Mouse (Mus musculus) hindbrain, embryonic 15.5 days (tissue): Measurements from ENCODE around the gene Il1rapl1. TPM values are rescaled to one million over a fixed set of nuclear protein-coding genes. Genes with fewer than 3 reads are reported as not detected.

Experiments
- ATAC-seq: fragments of 200-750 bp; cut with Nextera tagmentation; 2 replicates; pipeline ENCODE4 v1.8.0; 2017; ENCODE audit warnings: low read depth, moderate number of reproducible peaks, moderate TSS enrichment; ENCODE audit not compliant: low FRiP score
- H3K27ac ChIP-seq: fragments of 300-500 bp; sonication (generic); replicated peaks from 2 replicates; pipeline ENCODE4 v1.5.1; 2015; ENCODE audit warnings: mild to moderate bottlenecking, inconsistent platforms
- H3K27me3 ChIP-seq: fragments of 300-500 bp; sonication (generic); 2 replicates; pipeline ENCODE4 v1.6.1; 2015; ENCODE audit warnings: control low read depth, inconsistent platforms
- H3K36me3 ChIP-seq: fragments of 300-500 bp; sonication (generic); 2 replicates; pipeline ENCODE4 v1.6.1; 2015; ENCODE audit warnings: control low read depth, inconsistent platforms
- H3K4me1 ChIP-seq: fragments of 300-500 bp; sonication (generic); replicated peaks from 2 replicates; pipeline ENCODE4 v1.6.1; 2015; ENCODE audit warnings: control low read depth, inconsistent platforms
- H3K4me2 ChIP-seq: fragments of 300-500 bp; sonication (generic); 2 replicates; pipeline ENCODE4 v1.6.1; 2015; ENCODE audit warnings: moderate library complexity, mild to moderate bottlenecking, inconsistent platforms
- H3K4me3 ChIP-seq: fragments of 300-500 bp; sonication (generic); 2 replicates; pipeline ENCODE4 v1.5.1; 2015; ENCODE audit warnings: mild to moderate bottlenecking, inconsistent platforms
- H3K9ac ChIP-seq: fragments of 300-500 bp; sonication (generic); 2 replicates; pipeline ENCODE4 v1.6.1; 2015; ENCODE audit warnings: inconsistent platforms
- H3K9me3 ChIP-seq: fragments of 300-500 bp; sonication (generic); 2 replicates; pipeline ENCODE4 v1.6.1; 2016; ENCODE audit warnings: control low read depth, inconsistent platforms
- WGBS: fragments of 180-500 bp; shearing (Covaris S2); methylation state at CpG from one replicate; pipeline ENCODE4 v1.1.7; 2015; 5-methylcytosine and 5-hydroxymethylcytosine counted together
- polyA plus RNA-seq: library from polyadenylated mRNA; unstranded; fragments of >200 nt; fragmentation: Nextera tagmentation; extraction: Ambion mirVana; gene quantifications from 2 replicates; pipeline ENCODE4 v1.2.1, GENCODE M21; 2015

Il1rapl1 gene
- 4.1 and 4.7 TPM in 2 replicates for polyA plus RNA-seq

DNA sequence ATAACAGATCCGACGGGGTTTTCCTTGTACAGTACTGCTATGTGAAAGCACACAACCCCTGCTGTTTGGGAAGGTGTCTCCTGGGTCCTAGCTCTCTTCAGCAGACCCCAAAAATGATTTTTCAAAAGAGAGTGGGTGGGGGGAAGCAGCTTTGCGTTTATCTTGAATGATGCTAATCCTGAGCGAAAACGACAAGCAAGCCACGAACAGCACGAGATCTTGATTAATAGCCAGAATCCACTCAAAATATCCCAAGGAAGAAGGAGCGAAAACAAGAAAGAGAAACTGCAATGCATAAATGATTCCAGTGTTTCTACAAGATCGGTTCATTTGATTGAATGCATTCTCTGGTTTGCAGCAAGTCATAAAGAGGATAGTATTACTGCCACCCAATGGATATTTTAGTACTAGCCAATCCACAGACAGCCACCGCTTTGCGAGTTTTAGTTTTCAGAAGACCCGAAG lies at the start of gene Il1rapl1:
Gene Il1rapl1 (minus strand): TSS at position 37 of the 465 bp plus-strand sequence.
- ATAC-seq = peak; percentile 82
- Histone ChIP-seq H3K9ac (peak within 1 kb of the TSS; percentile 38), H3K36me3 (no peaks in the 10 kb centered on the region), H3K27ac (peak within 1 kb of the TSS; percentile 74), H3K27me3 (no peaks in the 10 kb centered on the region), H3K4me2 (peak within 1 kb of the TSS; percentile 55), H3K4me1 (no peaks in the 10 kb centered on the region), H3K9me3 (no peaks in the 10 kb centered on the region), H3K4me3 (peak within 1 kb of the TSS; percentile 47)
- WGBS = 20% methylated on average over 12 of the region's 12 CpGs

DNA sequence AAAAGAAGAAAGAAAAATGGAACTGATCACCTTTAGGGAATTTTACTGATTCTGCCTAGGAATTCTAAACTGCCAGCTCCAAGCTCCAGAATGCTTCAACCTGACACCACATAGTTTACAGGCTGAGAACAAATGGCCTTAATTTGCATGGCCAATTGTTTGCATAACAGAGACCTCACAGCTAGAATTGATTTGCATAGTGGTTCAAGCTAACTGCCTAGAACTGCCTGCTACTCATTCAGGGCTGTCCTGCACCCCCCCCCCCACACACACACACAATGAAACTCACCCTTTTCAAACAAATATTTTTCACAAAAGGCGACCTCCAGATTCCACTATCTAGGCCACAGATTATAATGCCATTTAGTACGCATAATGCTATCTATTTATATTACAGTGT lies 42.6 kb upstream of the Il1rapl1 start:
- 19% methylated on average over 2 of the region's 2 CpGs for WGBS
- H3K36me3 ChIP-seq = no peaks in the 10 kb centered on the region
- H3K9me3 ChIP-seq = no peaks in the 10 kb centered on the region
- H3K4me3 ChIP-seq = no peak overlapping the region
- H3K27ac ChIP-seq = no peak overlapping the region
- H3K27me3 ChIP-seq = no peaks in the 10 kb centered on the region
- no peak overlapping the region for H3K4me2 ChIP-seq
- no peaks in the 10 kb centered on the region for H3K4me1 ChIP-seq
- no peak for ATAC-seq
- no peak overlapping the region for H3K9ac ChIP-seq

DNA sequence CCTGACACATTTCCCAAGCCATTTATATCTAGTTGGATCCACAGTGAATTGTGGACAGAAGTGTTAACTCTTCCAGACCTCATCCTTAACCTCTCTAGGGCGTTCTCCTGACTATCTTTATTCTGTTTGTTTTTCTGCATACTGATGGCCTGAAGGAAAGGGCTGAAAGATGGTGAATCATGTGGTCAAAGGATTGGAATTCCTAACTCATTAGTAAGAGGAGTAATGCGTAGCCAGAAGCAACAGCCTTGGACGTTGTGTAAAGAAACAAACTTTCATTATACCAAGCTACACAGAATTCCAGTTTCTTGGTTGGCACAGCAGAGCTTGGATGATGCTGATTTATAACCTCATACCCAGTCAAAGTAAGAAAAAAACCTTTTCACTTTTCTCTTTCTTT lies 10.2 kb upstream of the Il1rapl1 start:
- Histone ChIP-seq H3K27ac (no peak overlapping the region), H3K4me2 (no peak overlapping the region), H3K36me3 (no peaks in the 10 kb centered on the region), H3K27me3 (no peaks in the 10 kb centered on the region), H3K4me1 (no peaks in the 10 kb centered on the region), H3K4me3 (no peak overlapping the region), H3K9ac (no peak overlapping the region), H3K9me3 (no peaks in the 10 kb centered on the region)
- ATAC-seq = no peak
- 76% methylated on average over 3 of the region's 3 CpGs for WGBS

DNA sequence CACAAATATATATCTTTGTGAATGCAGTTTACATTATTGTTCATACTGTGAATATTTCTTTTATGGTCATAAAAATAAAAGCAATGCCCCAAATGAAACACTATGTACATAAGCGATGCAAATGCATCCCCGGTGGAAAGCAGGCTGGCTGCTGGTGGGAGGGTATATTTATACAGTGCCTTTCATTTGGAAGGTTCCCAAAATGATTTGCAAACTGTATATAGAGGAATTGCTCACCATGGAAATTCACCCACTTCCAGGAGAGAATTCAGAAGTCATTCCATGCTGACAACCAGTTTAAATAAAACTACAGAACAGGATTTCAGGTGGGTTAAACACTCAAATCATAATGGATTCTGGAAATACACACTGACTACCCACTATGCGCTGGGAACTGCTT lies 4.6 kb upstream of the Il1rapl1 start:
- no peak overlapping the region for H3K4me2 ChIP-seq
- no peaks in the 10 kb centered on the region for H3K9me3 ChIP-seq
- 71% methylated on average over 3 of the region's 3 CpGs for WGBS
- no peaks in the 10 kb centered on the region for H3K36me3 ChIP-seq
- no peak overlapping the region for H3K4me3 ChIP-seq
- H3K9ac ChIP-seq = no peak overlapping the region
- ATAC-seq = no peak
- H3K4me1 ChIP-seq = no peaks in the 10 kb centered on the region
- no peaks in the 10 kb centered on the region for H3K27me3 ChIP-seq
- no peak overlapping the region for H3K27ac ChIP-seq

DNA sequence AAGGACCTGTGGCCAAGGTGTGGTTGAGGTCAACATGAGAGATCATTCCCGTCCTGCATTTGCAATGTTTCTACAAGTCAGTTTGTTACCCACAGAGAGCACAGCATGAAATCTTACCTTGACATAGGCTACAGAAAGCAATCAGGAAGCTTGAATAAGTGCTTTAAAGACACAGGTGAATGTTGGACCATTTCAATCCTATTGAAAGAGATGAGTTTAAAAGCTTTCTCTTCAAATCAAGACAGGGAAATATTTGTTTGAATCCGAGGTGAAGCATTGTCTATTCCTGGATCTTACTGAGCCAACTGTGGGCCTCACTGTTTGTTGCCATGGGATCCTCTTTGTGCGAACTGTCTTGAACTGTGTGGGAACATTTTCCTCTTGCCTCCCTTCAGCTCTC lies 2.4 kb upstream of the Il1rapl1 start:
- no peaks in the 10 kb centered on the region for H3K27me3 ChIP-seq
- H3K27ac ChIP-seq = no peak overlapping the region
- no peaks in the 10 kb centered on the region for H3K9me3 ChIP-seq
- 36% methylated on average over 3 of the region's 3 CpGs for WGBS
- no peaks in the 10 kb centered on the region for H3K36me3 ChIP-seq
- no peak overlapping the region for H3K9ac ChIP-seq
- no peak overlapping the region for H3K4me2 ChIP-seq
- H3K4me3 ChIP-seq = no peak overlapping the region
- H3K4me1 ChIP-seq = no peaks in the 10 kb centered on the region
- no peak for ATAC-seq

DNA sequence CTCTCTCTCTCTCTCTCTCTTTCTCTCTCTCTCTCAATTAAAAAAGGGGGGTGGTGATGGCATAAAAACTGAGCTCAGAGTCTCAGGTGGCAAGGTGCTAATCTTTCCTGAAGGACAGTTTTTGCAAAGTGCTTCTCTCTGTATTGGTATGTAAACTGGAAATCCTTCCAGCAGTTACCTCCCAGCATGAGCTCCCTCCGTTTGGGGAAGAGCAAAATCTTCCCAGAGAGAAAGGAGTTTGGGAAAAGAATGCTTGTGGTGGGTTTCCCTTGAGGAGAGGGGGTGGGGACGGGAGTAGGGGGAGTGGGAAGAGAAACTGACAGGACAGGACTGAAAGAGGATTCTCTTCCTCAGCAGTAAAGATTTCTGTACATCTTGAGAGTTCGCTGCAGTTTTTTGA lies 881 bp upstream of the Il1rapl1 start:
- peak overlapping the region; percentile 47 for H3K4me3 ChIP-seq
- H3K4me2 ChIP-seq = peak overlapping the region; percentile 55
- no peaks in the 10 kb centered on the region for H3K27me3 ChIP-seq
- H3K27ac ChIP-seq = no peak overlapping the region
- no peaks in the 10 kb centered on the region for H3K4me1 ChIP-seq
- no peaks in the 10 kb centered on the region for H3K9me3 ChIP-seq
- H3K36me3 ChIP-seq = no peaks in the 10 kb centered on the region
- H3K9ac ChIP-seq = no peak overlapping the region
- WGBS = 7% methylated on average over 3 of the region's 3 CpGs
- ATAC-seq = no peak

DNA sequence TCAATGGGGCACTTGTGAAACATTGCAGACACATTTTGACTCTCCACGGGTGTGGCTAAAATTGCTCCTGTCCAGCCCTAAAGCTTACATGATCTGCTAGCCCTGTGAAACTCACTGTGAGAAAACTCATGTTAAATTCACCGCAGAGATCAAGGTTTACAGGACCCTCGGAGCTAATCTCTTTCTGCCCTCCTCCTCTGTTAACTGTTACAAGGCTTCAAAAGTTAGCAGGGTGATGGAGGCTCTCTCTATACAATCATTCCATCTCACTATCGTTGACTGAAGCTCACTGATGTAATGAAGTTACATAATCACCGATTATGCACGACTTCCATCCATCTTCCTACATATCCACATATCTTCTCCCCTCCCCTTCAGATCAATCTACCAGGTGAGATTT lies 1.9 kb downstream of the Il1rapl1 start:
- Histone ChIP-seq H3K4me2 (peak overlapping the region; percentile 55), H3K9ac (peak overlapping the region; percentile 27; the same call in 1 of the 2 replicates), H3K27ac (no peak overlapping the region), H3K36me3 (no peaks in the 10 kb centered on the region), H3K4me1 (no peaks in the 10 kb centered on the region), H3K4me3 (peak overlapping the region; percentile 47), H3K9me3 (no peaks in the 10 kb centered on the region), H3K27me3 (no peaks in the 10 kb centered on the region)
- WGBS = 57% methylated on average over 6 of the region's 6 CpGs
- no peak for ATAC-seq

DNA sequence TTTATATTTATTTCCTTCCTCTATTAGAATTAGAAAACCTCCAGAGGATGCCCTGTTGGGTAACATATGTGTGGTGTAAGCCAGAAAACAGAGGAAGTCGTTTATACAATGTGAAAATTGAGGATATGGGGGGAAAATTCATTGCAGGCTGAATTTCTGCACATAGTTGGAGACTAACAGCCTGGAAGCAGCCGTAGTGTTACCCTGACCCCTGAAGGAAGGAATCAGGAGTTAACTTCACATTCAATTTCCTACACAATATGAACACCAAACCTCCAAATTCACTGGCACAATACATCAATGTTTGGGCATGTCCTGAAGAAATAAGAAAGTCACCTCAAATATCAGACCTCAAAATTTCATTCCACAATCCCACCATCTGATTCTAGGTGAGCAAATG lies 3.2 kb downstream of the Il1rapl1 start:
- H3K9me3 ChIP-seq = no peaks in the 10 kb centered on the region
- H3K4me3 ChIP-seq = peak overlapping the region; percentile 47
- WGBS = 20% methylated on average over 2 of the region's 2 CpGs
- no peak overlapping the region for H3K27ac ChIP-seq
- no peaks in the 10 kb centered on the region for H3K4me1 ChIP-seq
- H3K36me3 ChIP-seq = no peaks in the 10 kb centered on the region
- no peak overlapping the region for H3K9ac ChIP-seq
- peak overlapping the region; percentile 55 for H3K4me2 ChIP-seq
- H3K27me3 ChIP-seq = no peaks in the 10 kb centered on the region
- ATAC-seq = no peak

DNA sequence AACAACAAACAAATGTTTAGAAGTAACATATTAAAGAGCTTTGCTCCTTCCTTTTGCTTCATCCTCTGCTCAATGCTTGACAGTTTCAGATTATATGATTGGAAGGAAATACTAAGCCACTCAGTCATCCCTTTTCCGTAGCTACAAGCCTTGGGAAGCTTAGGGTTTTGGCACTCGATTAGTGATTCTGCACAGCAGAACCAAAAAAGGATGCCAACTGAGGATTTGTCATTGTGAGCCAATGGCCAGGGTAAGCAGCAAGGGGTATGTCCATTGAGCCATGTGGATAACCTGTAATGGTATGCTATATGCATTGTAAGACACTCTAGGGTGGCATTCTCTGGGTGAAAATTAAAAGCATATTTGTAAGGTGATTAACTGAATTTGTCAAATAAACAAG lies 5.7 kb downstream of the Il1rapl1 start:
- Histone ChIP-seq H3K27me3 (no peaks in the 10 kb centered on the region), H3K36me3 (no peaks in the 10 kb centered on the region), H3K4me3 (no peak overlapping the region), H3K27ac (no peak overlapping the region), H3K4me2 (no peak overlapping the region), H3K9me3 (no peaks in the 10 kb centered on the region), H3K9ac (no peak overlapping the region), H3K4me1 (no peaks in the 10 kb centered on the region)
- ATAC-seq = no peak
- WGBS = 80% methylated on average over 2 of the region's 2 CpGs

DNA sequence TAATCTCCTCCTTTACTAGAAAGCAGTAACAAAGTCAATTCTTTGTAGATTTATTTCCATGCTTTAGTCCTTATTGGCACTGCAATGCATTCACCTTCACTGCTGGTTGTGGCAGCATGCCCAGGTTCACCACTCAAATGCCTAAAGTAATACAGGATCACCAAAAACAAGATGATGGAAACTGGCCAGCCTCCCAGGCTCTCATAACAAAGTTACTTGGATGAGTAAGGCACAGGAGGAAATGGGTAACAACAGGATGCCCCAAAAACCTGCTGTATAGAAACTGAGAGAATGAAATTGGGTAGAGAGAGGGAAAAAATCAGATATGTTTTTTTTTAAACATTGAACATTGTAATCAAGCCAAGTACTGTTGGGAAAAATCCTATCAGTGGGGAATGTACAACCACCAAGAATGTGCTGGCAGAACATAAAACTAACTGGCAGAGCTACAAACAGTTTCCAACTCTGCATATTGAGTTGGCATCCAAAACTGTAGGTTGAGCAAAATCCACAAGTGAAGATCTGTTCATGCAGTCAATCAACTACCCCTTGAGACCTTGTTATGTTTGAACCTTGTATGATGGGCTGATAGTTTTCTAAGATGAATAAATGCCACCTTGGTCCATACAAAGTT lies 21.4 kb downstream of the Il1rapl1 start:
- no peaks in the 10 kb centered on the region for H3K27me3 ChIP-seq
- H3K27ac ChIP-seq = no peak overlapping the region
- H3K4me2 ChIP-seq = no peak overlapping the region
- no peaks in the 10 kb centered on the region for H3K4me1 ChIP-seq
- no peaks in the 10 kb centered on the region for H3K9me3 ChIP-seq
- H3K9ac ChIP-seq = no peak overlapping the region
- H3K36me3 ChIP-seq = no peaks in the 10 kb centered on the region
- no peak for ATAC-seq
- no peak overlapping the region for H3K4me3 ChIP-seq

DNA sequence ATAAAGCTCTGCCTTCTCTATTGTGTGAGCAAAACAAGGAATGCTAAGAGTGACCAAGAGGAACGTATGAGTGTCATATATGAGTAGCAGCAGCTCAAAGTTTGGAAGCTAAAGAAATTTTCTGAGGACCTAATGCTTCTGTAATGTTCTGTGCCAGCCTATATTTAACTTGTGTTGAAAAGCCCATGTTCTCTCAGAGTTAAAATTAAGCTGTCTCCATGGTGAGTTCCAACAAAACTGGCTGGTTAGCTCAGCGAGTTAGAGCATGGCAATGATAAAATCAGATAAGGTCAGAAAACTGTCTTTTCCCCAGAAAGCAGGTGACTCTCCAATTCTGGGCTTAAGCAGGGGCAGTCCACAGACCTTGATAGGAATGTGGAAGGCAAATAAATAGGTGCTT lies 25.6 kb downstream of the Il1rapl1 start:
- Histone ChIP-seq H3K27me3 (no peaks in the 10 kb centered on the region), H3K9ac (no peak overlapping the region), H3K4me1 (no peaks in the 10 kb centered on the region), H3K4me2 (no peak overlapping the region), H3K4me3 (no peak overlapping the region), H3K36me3 (no peaks in the 10 kb centered on the region), H3K27ac (no peak overlapping the region), H3K9me3 (no peaks in the 10 kb centered on the region)
- no peak for ATAC-seq
- 66% methylated on average over 2 of the region's 2 CpGs for WGBS

DNA sequence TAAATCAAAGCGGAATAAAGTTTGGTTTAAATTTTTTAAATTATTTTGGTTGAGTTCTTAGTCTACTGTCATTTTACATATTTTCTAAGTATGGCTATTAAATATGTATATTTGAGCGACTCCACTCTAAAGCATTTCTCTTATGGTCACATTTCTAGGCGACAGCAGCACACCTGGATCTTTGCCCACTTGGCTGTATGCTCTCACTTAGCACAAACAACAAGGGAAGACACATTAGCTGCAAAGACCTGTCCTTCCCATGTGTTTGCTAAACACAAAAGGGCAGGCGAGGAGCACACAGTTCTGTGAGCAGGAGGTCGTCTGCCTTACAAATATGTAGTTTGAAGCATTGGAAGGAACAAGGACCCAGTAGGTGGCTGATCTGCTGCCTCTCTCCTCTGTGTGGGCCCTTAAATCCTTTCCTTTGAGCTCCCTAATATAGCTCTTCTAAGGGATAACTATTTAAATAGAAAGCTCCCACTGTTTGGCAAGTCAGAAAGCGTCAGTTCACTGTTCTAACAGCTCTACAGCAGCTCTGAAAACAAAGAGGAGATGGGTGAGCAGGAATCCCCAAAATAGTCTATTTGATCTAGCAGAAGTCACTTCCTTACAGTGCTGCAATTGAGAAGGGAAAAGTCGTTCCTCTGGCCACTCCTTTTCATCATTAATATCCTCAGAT lies 42.6 kb downstream of the Il1rapl1 start:
- 39% methylated on average over 7 of the region's 7 CpGs for WGBS
- Histone ChIP-seq H3K4me1 (no peaks in the 10 kb centered on the region), H3K36me3 (no peaks in the 10 kb centered on the region), H3K9ac (no peak overlapping the region), H3K4me2 (no peak overlapping the region), H3K9me3 (no peaks in the 10 kb centered on the region), H3K4me3 (no peak overlapping the region), H3K27ac (no peak overlapping the region), H3K27me3 (no peaks in the 10 kb centered on the region)
- ATAC-seq = no peak
